Mouse (Mus musculus): ENCODE measurements around the gene Traf7.
A peak's percentile ranks its signal among the peaks of the same experiment; 100 is the strongest.

Traf7 gene

DNA sequence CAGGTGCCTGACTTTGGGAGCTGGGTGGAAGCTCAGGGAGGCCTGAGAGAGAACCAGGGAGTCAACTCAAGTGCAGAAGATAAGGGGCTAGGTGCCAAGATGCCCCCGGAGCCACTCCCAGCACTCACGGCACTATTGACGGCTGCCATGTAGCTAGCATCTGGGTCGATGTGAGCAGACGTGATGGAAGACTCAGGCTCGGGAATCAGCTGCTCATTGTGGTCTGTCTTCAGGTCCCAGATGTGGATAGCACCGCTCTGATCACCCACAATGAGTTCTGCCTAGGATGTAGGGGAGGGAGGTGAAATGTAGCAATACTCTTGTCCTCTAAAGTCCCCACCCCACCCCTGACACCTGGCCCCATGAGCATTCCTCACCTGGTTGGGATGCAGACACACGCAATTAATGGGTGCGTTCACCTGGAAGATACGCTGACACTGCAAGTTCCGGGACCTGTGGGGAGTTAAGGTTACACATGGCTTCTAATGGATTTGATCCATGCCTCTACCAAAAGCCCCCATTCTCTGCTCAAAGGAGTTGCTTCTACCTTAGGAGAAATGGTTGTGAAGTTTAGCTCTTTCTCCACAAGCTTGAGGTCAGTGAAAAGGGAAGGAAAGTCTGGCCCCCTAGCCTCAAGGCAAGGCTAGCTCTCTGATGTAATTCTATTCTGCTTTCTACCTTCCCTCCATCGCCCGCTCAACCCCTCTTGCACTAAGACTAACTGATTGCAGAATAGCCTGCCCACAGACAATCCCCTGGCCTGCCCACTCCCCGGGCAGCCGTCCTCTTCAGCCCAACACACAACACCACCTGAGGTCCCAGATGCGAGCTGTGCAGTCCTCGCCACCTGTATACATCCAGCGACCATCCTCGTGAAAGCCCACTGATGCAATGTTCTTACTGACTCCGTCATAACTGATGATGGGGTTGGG lies 50.4 kb downstream of the Traf7 start:
- DNase-seq (ENCODE audit: low spot score), result no peak

- DNase-seq (ENCODE audit: low spot score), result no peak
Measured at GRCm38 (mm10) chr17:24476022-24476776, 51.5 kb downstream of the Traf7 start.

DNA sequence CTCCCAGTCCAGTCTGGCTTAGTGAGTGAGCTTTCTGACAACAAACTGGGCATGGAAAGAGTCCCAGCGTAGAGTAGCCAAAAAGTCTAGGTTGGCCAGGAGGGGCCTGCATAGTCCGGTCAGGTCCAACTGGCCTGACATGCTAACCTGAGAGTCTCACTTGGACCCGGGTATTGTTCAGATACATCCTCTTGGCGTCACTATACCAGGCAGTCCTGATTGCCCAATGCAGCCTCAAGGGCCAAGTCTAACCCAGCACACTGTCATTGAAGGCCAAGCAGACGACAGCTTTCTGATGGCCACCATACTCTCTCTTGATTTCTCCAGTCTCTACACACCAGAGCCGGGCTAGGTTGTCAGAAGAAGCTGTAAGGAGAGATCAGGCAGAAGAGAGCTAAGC lies 52.2 kb downstream of the Traf7 start:
- no peak for DNase-seq (ENCODE audit: low spot score)

DNA sequence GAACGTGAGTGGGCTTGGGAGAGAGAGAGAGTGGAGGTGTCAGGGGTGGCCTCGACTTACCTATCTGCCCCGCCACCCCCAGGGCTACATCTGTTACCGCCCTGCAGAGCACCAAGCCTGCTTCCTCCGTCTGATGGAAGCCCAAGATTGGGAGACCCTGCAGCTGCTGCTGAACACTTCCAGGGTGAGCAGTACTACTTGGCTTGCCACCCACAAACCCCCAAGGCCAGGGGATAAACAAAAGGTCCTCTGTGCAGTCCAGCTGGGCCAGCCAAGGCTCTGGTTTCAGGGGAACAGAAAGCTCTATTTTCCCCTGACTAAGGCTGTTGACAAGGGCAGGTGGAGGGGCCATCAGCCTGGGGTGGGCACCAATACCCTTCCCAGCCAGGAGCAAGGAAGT lies 53.2 kb downstream of the Traf7 start:
- DNase-seq (ENCODE audit: low spot score), result no peak

- no peak for DNase-seq (ENCODE audit: low spot score)
Measured at GRCm38 (mm10) chr17:24473612-24474275, 54.0 kb downstream of the Traf7 start, which contains the start of gene Bricd5. Gene Bricd5, plus strand, starts transcription at chr17:24473884.

DNA sequence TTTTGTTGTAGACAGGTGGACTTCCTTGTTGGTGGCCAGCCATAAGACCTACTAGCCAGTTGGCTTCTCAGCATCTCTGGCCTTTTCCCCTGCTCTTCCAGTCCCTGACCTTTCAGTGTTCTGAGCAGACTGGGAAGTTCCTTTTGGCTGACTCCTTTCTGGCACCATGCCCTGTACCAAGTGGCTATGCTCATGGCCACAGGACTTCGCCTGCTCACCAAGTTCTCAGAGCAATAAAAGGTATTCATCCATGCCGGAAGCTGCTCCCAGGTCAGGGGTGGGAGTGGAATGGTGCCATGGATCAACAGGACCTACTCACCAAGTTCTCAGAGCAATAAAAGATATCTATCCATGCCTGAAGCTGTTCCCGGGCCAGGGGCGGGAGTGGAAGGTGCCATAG lies 55.2 kb downstream of the Traf7 start:
- DNase-seq (ENCODE audit: low spot score), result no peak

DNA sequence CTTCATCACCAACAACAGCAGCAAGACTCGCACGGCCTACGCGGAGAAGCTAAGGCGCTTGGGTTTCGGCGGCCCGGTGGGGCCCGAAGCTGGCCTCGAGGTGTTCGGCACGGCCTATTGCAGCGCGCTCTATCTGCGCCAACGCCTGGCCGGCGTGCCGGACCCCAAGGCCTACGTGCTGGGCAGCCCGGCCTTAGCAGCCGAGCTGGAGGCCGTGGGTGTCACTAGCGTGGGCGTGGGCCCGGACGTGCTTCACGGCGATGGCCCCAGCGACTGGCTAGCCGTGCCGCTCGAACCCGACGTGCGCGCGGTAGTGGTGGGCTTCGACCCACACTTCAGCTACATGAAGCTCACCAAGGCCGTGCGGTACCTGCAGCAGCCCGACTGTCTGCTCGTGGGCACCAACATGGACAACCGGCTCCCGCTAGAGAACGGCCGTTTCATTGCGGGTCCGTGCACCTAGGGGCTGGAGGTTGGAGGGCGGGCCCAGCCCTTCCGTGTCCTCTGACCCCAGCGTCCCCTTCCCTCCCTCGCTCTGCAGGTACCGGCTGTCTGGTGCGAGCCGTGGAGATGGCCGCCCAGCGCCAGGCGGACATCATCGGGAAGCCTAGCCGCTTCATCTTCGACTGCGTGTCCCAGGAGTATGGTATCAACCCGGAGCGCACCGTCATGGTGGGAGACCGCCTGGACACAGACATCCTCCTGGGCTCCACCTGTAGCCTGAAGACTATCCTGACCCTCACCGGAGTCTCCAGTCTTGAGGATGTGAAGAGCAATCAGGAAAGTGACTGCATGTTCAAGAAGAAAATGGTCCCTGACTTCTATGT lies 56.8 kb downstream of the Traf7 start:
- DNase-seq (ENCODE audit: low spot score), result no peak

DNA sequence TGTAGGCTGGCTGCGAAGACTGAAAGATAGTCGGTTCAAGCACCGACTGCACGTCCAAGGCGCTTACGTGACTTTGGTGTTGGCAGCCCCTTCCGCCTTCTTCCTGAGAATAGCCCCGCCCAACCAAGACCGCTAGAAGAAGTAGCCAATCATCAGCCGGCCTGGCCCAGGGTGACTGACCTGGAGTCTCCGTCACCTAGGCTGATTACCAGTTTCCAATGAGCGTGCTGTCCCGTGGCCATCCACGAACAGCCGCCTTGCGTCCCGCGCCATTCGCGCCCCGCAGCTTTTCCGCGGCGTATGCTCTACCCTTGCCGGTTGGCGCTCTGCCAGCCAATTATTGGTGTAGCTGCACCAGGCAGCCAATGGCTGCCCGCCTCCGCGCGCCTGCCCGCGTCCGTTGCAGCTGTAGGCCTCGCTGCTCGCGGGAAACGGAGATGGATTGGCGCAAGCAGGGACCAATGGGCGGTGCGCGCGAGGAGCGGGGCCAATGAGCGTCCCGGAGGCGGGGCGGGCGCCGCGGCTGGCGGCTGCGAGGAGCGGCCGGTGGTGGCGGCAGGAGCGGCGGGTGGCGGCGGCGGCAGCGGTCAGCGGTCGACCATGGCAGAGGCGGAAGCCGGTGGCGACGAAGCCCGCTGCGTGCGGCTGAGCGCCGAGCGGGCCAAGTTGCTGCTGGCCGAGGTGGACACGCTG lies 57.7 kb downstream of the Traf7 start, which contains the start of the genes E4f1 and Pgp:
Gene E4f1 (minus strand): TSS at position 404 of the 693 bp plus-strand sequence.
Gene Pgp (plus strand): TSS at position 483 of the 693 bp plus-strand sequence.
- DNase-seq (ENCODE audit: low spot score), result peak; percentile 94

DNA sequence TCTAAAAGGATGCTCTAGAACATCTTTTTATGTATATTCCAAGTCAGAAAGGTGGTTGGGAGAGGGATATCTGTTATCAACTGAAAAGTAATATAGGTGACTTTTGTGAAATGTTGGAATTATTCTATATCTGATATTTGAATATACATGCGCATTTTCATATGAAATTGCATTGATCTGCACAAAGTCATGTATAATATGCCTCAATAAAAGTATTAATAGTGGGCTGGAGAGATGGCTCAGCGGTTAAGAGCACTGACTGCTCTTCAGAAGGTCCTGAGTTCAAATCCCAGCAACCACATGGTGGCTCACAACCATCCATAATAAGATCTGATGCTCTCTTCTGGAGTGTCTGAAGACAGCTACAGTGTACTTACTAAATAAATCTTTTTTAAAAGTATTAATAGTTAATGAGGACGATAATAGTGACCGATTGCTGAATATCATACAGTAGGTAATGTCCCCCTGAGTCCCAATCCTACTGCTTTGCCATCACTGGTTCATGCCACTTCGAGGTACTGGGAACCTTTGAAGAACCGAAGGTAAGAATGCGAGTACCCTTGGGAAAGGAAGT lies 58.3 kb downstream of the Traf7 start:
- no peak for DNase-seq (ENCODE audit: low spot score)

GRCm38 (mm10) chr17:24468636-24469246 lies 59.0 kb downstream of the Traf7 start:
- DNase-seq (ENCODE audit: low spot score), result no peak

- DNase-seq (ENCODE audit: low spot score), result no peak
Measured at GRCm38 (mm10) chr17:24463374-24464133, 64.2 kb downstream of the Traf7 start.

DNA sequence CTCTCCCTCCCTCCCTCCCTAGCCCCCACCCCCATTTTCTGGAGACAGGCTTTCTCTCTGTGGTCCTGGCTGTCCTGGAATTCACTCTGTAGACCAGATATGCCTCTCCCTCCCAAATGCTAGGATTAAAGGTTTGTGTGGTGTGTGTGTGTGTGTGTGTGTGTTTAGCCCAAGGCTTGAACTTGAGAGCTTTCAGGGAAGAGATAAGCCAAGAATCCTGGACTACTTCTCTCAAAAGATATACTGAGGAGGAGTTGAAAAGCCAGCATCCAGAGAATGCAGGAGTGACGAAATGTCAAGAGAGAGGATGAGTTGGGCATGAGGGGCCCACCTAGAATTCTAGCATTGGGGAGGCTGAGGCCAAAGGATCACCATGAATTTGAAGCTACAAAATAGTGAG lies 64.8 kb downstream of the Traf7 start:
- no peak for DNase-seq (ENCODE audit: low spot score)

GRCm38 (mm10) chr17:24461580-24461979 lies 66.2 kb downstream of the Traf7 start:
- DNase-seq (ENCODE audit: low spot score), result no peak
